Mouse (Mus musculus): Measurements from ENCODE around the gene 4930562C15Rik.

Gene 4930562C15Rik

GRCm38 (mm10) chr16:4861392-4861791 lies 26.2 kb downstream of the 4930562C15Rik start:
- DNase-seq (ENCODE audit: low spot score in 2 of 2): no peak

GRCm38 (mm10) chr16:4862863-4863483 lies 27.8 kb downstream of the 4930562C15Rik start:
- DNase-seq (ENCODE audit: low spot score in 2 of 2): peak; percentile 41 to 43

GRCm38 (mm10) chr16:4863742-4864141 lies 28.5 kb downstream of the 4930562C15Rik start:
- DNase-seq (ENCODE audit: low spot score in 2 of 2): no peak

DNA sequence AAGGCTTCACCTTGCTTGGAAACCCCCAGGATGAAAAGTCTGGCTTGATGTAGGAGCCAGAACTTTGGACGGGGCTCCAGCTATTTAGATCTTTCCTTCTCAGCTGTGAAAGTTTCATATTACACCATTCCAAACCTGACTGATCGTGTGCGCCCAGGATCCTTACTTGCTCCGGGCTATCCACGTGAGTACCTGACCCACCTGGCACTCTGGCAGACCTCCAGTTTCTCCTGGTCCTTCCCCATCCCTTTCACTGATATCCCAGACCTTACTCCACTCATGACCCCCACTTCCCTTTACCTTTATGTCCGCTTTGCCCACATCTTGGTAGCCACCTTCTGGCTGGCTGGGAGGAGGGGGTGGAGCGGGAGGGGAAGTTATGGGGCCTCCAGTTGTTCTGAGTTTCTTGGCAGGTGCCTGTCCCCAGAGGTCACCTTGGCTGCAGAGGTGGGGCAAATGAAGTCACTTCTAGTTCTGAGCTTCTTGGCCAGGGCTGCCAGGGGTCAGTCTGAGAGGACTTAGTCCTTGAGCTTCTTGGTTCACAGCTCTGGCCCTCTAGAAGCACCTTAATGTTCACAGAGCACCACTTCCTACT lies 31.0 kb downstream of the 4930562C15Rik start:
- no peak for DNase-seq (ENCODE audit: low spot score in 2 of 2)

- no peak for DNase-seq (ENCODE audit: low spot score in 2 of 2)
Observed at GRCm38 (mm10) chr16:4870490-4870889, 35.3 kb downstream of the 4930562C15Rik start.

DNA sequence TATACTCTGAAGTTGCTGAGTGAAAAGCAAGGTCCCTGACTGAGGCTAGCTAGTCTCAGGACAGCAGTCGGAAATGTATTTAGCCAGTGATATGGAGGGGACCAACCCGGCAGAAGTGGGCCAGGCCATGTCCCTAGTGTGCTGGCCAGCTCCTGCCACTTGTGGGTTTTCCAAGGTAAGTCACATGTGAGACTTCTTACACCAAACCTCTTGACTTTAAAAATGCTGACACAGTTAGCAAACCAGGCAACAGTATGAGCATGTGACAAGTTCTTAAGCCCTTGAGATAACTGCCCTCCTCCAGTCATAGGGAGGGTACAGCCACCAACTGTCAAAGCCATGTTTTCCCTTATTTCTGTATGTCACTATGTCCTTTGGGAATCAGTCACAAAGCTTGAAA lies 36.7 kb downstream of the 4930562C15Rik start:
- DNase-seq (ENCODE audit: low spot score in 2 of 2): no peak

- no peak for DNase-seq (ENCODE audit: low spot score in 2 of 2)
Observed at GRCm38 (mm10) chr16:4875198-4876032, 40.2 kb downstream of the 4930562C15Rik start.

DNA sequence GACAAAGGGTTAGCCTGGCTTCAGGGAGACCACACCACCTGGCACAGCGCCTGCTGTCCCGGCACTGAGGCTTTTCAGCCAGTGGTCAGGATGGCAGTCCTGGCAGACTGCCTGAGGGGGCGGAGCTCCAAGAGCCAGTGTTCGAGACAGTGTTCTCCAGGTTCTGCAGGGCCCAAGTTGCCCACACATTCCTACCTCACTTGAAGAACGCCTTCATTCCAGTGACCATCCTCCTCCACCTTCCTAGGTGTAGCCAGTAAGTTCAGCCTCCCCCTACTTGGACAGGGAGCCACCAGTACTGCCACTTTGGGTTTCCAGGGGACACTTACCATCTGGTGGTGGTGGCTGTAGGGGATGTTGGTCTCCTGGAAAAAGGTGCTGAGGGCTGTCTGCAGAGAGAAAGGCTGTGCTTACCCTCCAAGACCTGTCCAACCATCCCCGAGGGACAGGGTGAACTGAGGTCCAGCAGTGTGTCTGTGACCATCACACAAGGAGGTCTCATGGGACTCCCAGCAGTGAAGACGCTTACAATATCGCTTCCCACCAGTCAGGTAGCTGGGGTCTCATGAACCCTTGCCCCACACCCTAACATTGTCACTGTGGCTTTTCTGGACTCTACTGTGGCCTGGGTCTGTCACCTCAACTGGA lies 40.9 kb downstream of the 4930562C15Rik start:
- DNase-seq (ENCODE audit: low spot score in 2 of 2): peak in 1 of 2 experiments; percentile 52

GRCm38 (mm10) chr16:4877195-4877594 lies 42.0 kb downstream of the 4930562C15Rik start:
- DNase-seq (ENCODE audit: low spot score in 2 of 2): no peak

DNA sequence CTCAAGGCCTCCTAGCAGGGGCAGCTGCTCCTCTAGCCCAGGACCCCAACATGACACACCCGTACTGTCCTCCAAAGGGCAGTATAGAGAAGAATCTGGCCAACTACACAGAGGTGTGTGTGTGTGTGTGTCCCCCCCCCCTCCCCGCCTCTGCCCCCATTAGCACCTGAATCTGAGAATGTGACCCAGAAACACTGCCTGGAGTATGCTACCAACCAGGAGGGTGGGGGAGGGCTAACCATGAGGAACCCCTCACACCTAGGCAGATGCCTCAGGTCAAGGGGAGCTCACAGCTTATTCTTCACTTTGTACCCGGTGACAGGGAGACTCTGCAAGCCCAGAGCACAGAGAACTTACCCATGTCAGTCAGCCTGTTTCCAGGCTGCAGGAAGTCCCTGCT lies 42.5 kb downstream of the 4930562C15Rik start:
- no peak for DNase-seq (ENCODE audit: low spot score in 2 of 2)

GRCm38 (mm10) chr16:4878192-4878885 lies 43.1 kb downstream of the 4930562C15Rik start:
- DNase-seq (ENCODE audit: low spot score in 2 of 2): no peak

DNA sequence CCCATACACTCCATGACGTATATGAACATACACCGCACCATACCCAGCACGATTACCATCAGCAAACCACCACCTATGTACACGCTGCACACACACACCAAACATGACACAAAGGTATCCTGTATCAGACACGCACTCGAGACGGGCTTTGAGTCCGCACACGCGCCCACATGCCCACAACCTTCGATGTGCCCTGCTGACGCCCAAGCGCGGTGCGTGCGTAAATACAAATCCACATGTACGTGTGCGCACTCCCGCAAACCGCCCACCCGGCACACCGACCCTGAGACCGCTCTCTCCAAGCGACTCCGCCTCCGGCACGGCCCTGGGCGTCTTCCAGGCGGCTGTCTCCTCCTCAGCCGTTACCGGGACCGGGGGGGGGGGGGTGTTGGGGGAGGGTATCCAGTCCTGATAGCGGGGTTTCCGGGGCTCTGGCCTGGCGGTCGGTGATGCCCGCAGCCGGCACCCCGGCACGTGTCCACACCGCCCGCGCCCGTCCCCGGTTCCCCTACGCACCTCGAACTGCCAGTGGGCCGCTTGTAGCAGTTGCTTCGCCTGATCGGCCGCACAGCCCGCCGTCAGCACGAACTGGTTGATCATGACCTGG lies 44.0 kb downstream of the 4930562C15Rik start:
- peak in 1 of 2 experiments; percentile 46 for DNase-seq (ENCODE audit: low spot score in 2 of 2)

DNA sequence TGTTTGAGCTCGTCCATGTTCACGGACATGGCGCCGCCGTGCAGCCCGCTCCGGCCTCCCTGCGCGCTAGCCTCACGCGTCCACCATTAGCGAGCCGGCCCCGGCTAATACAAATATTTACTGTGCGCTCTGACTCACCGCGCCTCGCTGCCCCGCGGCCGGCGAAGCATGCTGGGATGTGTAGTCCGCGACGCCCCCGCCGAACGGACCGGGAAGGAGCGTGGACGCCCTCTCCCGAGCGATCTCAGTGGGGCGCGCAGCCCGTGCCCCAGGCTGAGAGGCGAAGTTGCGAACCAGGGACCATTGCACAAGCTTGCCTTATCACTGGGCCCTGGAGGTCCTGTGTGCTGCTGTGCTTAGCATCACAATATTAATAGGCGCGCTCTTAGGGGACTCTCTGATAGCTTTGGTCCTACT lies 44.5 kb downstream of the 4930562C15Rik start:
- peak; percentile 79 to 81 for DNase-seq (ENCODE audit: low spot score in 2 of 2)

DNA sequence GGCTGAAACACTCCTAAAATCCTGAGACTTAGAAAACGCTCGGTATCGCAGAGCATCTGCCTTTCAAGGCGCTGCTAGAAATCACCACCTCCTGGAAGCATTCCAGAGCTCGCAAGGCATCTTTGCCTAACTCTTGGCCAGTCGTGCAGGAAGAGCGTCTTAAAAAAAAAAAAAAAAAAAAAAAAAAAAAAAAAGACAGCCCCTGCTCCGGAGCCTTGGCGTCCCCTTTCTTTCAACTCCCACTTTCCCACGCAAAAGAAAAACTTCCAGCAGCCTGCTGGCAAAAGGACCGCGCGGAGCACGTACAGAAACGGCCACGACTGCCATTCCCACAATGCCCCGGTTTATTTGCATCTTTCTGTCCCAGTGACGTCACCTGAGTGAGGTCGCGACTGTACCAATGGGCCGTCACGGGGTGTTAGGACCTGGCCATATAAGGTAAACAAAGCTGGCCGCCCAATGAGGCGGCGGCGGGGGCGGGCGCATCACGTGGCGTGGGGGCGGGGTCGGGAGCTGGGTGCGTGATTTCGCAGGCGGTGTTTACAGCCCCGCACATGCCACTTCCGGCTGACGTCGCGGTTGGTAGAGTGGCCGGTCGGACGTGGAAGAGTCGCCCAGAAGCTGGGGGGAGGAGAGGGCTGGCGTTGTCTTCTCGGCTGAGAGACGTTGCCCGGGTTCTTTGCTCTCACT lies 45.1 kb downstream of the 4930562C15Rik start, which contains the start of gene Ubald1:
TSS of gene Ubald1 (minus strand) at position 180 of the 690 bp plus-strand sequence.
- peak; percentile 93 to 96 for DNase-seq (ENCODE audit: low spot score in 2 of 2)

DNA sequence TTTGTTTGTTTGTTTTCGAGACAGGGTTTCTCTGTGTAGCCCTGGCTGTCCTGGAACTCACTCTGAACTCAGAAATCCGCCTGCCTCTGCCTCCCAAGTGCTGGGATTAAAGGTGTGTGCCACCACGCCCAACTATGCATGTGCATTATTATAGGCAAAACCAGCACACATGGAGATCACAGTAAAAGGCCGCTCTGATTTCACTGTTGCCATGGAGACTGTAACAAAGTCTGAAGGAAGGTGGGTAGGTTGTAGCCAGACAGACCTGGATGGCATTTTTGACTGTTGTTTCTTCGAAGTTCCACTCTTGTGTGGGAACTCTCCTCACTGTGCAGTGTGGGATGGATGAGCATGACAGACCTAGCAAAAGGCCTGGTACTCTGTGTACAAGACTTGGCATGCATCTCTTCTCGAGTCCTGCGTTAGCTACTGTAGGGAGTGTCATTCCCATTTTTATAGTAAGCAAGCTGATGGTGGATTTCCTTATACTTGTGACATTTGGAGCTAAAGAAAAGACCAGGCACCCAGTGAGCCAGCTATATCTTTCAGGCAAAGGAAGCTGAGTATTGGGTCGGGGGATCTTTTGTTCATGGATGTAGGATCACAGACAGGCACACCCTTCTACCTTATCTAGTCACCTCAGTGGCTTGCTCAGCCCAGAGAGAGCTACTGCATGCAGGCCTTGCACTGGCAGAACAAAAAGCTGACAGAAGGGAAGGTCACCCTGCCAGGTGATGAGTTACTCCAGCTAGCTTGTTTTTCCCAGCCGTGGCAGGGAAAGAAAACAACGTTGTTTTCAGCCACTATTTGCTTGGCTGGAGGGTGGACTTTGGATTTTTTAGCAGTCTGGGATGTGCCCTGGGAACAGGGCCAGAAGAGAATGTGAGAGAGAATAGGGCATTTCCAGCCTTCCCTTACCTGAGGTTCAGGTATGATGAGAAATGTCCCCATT lies 46.5 kb downstream of the 4930562C15Rik start:
- DNase-seq (ENCODE audit: low spot score in 2 of 2): no peak

DNA sequence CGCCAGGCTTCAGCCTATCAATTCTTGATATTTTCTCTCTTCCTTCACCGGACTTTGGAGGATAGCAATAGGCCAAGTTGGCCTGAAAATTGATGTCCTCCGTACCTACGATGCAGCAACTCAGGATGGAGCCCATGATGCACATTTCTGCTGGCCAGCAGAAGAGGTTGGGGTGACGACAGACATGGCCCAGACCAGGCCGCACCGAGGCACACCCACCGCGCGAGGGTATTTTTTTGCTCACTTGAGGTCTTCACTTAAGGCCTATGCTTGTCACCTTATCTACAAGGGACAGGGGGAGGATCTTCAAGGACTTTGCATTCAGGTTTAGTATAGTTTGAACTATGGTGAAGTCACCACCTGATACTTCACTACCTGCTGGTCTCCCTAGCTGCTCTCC lies 49.7 kb downstream of the 4930562C15Rik start:
- no peak for DNase-seq (ENCODE audit: low spot score in 2 of 2)

GRCm38 (mm10) chr16:4885760-4886689 lies 50.8 kb downstream of the 4930562C15Rik start, which contains the start of gene Mgrn1:
Gene Mgrn1, plus strand, starts transcription at chr16:4886249.
- DNase-seq (ENCODE audit: low spot score in 2 of 2): peak; percentile 49 to 75

DNA sequence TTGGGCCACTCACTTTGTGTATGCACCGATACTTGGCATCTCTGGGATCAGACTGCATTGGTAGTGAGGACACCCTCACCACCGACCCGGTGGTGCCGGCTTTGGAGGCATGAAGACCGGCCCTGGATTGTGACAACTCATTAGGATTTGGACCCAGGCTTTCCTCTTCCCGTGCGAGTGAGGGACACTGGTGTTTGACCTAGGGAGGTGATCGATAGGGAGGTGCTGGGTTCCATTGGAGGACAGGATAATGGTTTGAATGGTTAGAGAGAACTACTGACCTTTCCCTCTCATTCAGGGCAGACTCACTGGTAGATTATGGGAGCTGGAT lies 51.4 kb downstream of the 4930562C15Rik start:
- no peak for DNase-seq (ENCODE audit: low spot score in 2 of 2)

Measured in frontal cortex, postnatal 25 days (tissue).